Mouse (Mus musculus) limb, embryonic 11.5 days (tissue): ENCODE measurements around the gene H2-Ab1. TPM values are rescaled to one million over a fixed set of nuclear protein-coding genes. Genes with fewer than 3 reads are reported as not detected.
"Not testable (repeated sequence)": the region's sequence is repeated elsewhere in the genome, so short reads cannot be mapped to it uniquely, and the experiment has no call there.

Source experiments
- ATAC-seq: fragments of 200-750 bp; cut with Nextera tagmentation; 2 replicates; pipeline ENCODE4 v1.8.0; 2017; ENCODE audit warnings: low read depth; ENCODE audit not compliant: insufficient number of reproducible peaks, low FRiP score, low TSS enrichment
- DNase-seq: peaks from one replicate; pipeline ENCODE4 v3.0.0-alpha.2; 2015; ENCODE audit warnings: low spot score
- H3K27ac ChIP-seq: fragments of 300-500 bp; sonication (generic); replicated peaks from 2 replicates; pipeline ENCODE4 v1.5.1; 2014; ENCODE audit warnings: low read depth, mild to moderate bottlenecking, low read length
- H3K27me3 ChIP-seq: fragments of 300-500 bp; sonication (generic); 2 replicates; pipeline ENCODE4 v1.6.1; 2014; ENCODE audit warnings: mild to moderate bottlenecking, low read length, mixed read lengths; ENCODE audit not compliant: control insufficient read depth, insufficient read depth
- H3K36me3 ChIP-seq: fragments of 300-500 bp; sonication (generic); 2 replicates; pipeline ENCODE4 v1.6.1; 2014; ENCODE audit warnings: mild to moderate bottlenecking, low read length, moderate library complexity, mixed read lengths; ENCODE audit not compliant: control insufficient read depth, insufficient read depth
- H3K4me1 ChIP-seq: fragments of 300-500 bp; sonication (generic); 2 replicates; pipeline ENCODE4 v1.6.1; 2014; ENCODE audit warnings: low read length, mixed read lengths; ENCODE audit not compliant: control insufficient read depth, insufficient read depth
- H3K4me2 ChIP-seq: fragments of 300-500 bp; sonication (generic); 2 replicates; pipeline ENCODE4 v1.6.1; 2014; ENCODE audit warnings: low read depth, mild to moderate bottlenecking, moderate library complexity; ENCODE audit not compliant: severe bottlenecking
- H3K4me3 ChIP-seq: fragments of 300-500 bp; sonication (generic); 2 replicates; pipeline ENCODE4 v1.5.1; 2014; ENCODE audit warnings: low read depth, low read length
- H3K9ac ChIP-seq: fragments of 300-500 bp; sonication (generic); 2 replicates; pipeline ENCODE4 v1.6.1; 2014; ENCODE audit warnings: mild to moderate bottlenecking, low read length
- H3K9me3 ChIP-seq: fragments of 300-500 bp; sonication (generic); 2 replicates; pipeline ENCODE4 v1.6.1; 2016; ENCODE audit warnings: low read length; ENCODE audit not compliant: control insufficient read depth
- WGBS: fragments of 180-500 bp; shearing (Covaris S2); extraction: QIAGEN DNeasy Blood & Tissue Kit; methylation state at CpG from one replicate; pipeline ENCODE4 v1.1.7; 2014; 5-methylcytosine and 5-hydroxymethylcytosine counted together
- polyA plus RNA-seq: library from polyadenylated mRNA; unstranded; fragments of >200 nt; fragmentation: Nextera tagmentation; extraction: Ambion mirVana; gene quantifications from 2 replicates; pipeline ENCODE4 v1.2.1, GENCODE M21; 2014

The H2-Ab1 gene
- polyA plus RNA-seq, 1 experiment from 2014 or later, result 4.5 TPM

- peaks cover 21% of the 10 kb centered on the region for H3K27me3 ChIP-seq
- H3K9ac ChIP-seq, result no peak overlapping the region
- no peaks in the 10 kb centered on the region for H3K9me3 ChIP-seq
- no peak overlapping the region for H3K4me3 ChIP-seq
- no peaks in the 10 kb centered on the region for H3K36me3 ChIP-seq
- no peak overlapping the region for H3K27ac ChIP-seq
- DNase-seq (no peak), ATAC-seq (no peak)
- no peak overlapping the region for H3K4me2 ChIP-seq
- WGBS, result 92% methylated on average over 8 of the region's 8 CpGs
- H3K4me1 ChIP-seq, result no peaks in the 10 kb centered on the region
Observed at GRCm38 (mm10) chr17:34217216-34217928, 40.1 kb upstream of the H2-Ab1 start.

GRCm38 (mm10) chr17:34217986-34218385 is 39.5 kb upstream of the H2-Ab1 start:
- no peak overlapping the region for H3K4me3 ChIP-seq
- H3K27ac ChIP-seq, result no peak overlapping the region
- no peak overlapping the region for H3K4me2 ChIP-seq
- WGBS, result 94% methylated on average over 5 of the region's 5 CpGs
- no peaks in the 10 kb centered on the region for H3K36me3 ChIP-seq
- ATAC-seq, result no peak
- peaks cover 16% of the 10 kb centered on the region for H3K27me3 ChIP-seq
- H3K9me3 ChIP-seq, result no peaks in the 10 kb centered on the region
- no peaks in the 10 kb centered on the region for H3K4me1 ChIP-seq
- DNase-seq, result no peak
- no peak overlapping the region for H3K9ac ChIP-seq

- Histone ChIP-seq H3K4me3 (no peak overlapping the region), H3K27me3 (peaks cover 9% of the 10 kb centered on the region), H3K4me1 (no peaks in the 10 kb centered on the region), H3K4me2 (no peak overlapping the region), H3K9ac (no peak overlapping the region), H3K27ac (no peak overlapping the region), H3K36me3 (no peaks in the 10 kb centered on the region), H3K9me3 (no peaks in the 10 kb centered on the region)
- DNase-seq, result no peak
- no peak for ATAC-seq
- WGBS, result 88% methylated on average over 11 of the region's 11 CpGs
Observed at GRCm38 (mm10) chr17:34218675-34219074, 38.8 kb upstream of the H2-Ab1 start.

GRCm38 (mm10) chr17:34219096-34219495 is 38.4 kb upstream of the H2-Ab1 start:
- H3K27me3 ChIP-seq, ATAC-seq, H3K36me3 ChIP-seq, H3K27ac ChIP-seq, H3K4me1 ChIP-seq, H3K9ac ChIP-seq, DNase-seq, H3K4me2 ChIP-seq, H3K4me3 ChIP-seq, H3K9me3 ChIP-seq: not testable (repeated sequence)
- WGBS, result 87% methylated on average over 8 of the region's 11 CpGs

- H3K9ac ChIP-seq, H3K36me3 ChIP-seq, H3K27ac ChIP-seq, H3K4me2 ChIP-seq, H3K4me1 ChIP-seq, H3K9me3 ChIP-seq, DNase-seq, ATAC-seq, H3K27me3 ChIP-seq, H3K4me3 ChIP-seq: not testable (repeated sequence)
- WGBS, result 87% methylated on average over 3 of the region's 7 CpGs
Observed at GRCm38 (mm10) chr17:34219801-34220200, 37.7 kb upstream of the H2-Ab1 start.

GRCm38 (mm10) chr17:34220401-34220800 is 37.1 kb upstream of the H2-Ab1 start:
- H3K4me2 ChIP-seq, H3K36me3 ChIP-seq, H3K9ac ChIP-seq, H3K9me3 ChIP-seq, H3K27ac ChIP-seq, H3K4me3 ChIP-seq, ATAC-seq, H3K4me1 ChIP-seq, H3K27me3 ChIP-seq, DNase-seq: not testable (repeated sequence)
- no CpG with 5 or more reads among the region's 16 CpGs for WGBS

GRCm38 (mm10) chr17:34224816-34225215 is 32.7 kb upstream of the H2-Ab1 start:
- no peak for DNase-seq
- no peaks in the 10 kb centered on the region; the same call in 1 of the 2 replicates for H3K9me3 ChIP-seq
- H3K27me3 ChIP-seq, result no peaks in the 10 kb centered on the region
- 94% methylated on average over 3 of the region's 3 CpGs for WGBS
- no peak for ATAC-seq
- no peak overlapping the region for H3K9ac ChIP-seq
- no peaks in the 10 kb centered on the region for H3K4me1 ChIP-seq
- H3K36me3 ChIP-seq, result no peaks in the 10 kb centered on the region
- H3K4me2 ChIP-seq, result no peak overlapping the region
- no peak overlapping the region for H3K27ac ChIP-seq
- no peak overlapping the region for H3K4me3 ChIP-seq

- Histone ChIP-seq H3K9me3 (no peaks in the 10 kb centered on the region; the same call in 1 of the 2 replicates), H3K36me3 (no peaks in the 10 kb centered on the region), H3K9ac (no peak overlapping the region), H3K27ac (no peak overlapping the region), H3K4me1 (no peaks in the 10 kb centered on the region), H3K4me2 (no peak overlapping the region), H3K27me3 (no peaks in the 10 kb centered on the region), H3K4me3 (no peak overlapping the region)
- 94% methylated on average over 8 of the region's 8 CpGs for WGBS
- no peak for ATAC-seq
- no peak for DNase-seq
Observed at GRCm38 (mm10) chr17:34225426-34225825, 32.1 kb upstream of the H2-Ab1 start.

GRCm38 (mm10) chr17:34225911-34226310 is 31.6 kb upstream of the H2-Ab1 start:
- not testable (repeated sequence) for ATAC-seq, H3K4me3 ChIP-seq, H3K9me3 ChIP-seq, H3K4me1 ChIP-seq, H3K27me3 ChIP-seq, H3K27ac ChIP-seq, H3K4me2 ChIP-seq, DNase-seq, H3K36me3 ChIP-seq, H3K9ac ChIP-seq
- WGBS, result 98% methylated on average over 13 of the region's 23 CpGs
